Mouse (Mus musculus) ovary, adult 18-20 months (tissue): ENCODE results near the gene Zfp512.
"Not testable (repeated sequence)": the region's sequence is repeated elsewhere in the genome, so short reads cannot be mapped to it uniquely, and the experiment has no call there.

Source experiments
- DNase-seq: peaks from one replicate; pipeline ENCODE4 v3.0.0; 2022; ENCODE audit warnings: low spot score, mixed read lengths

The Zfp512 gene

GRCm38 (mm10) chr5:31451878-31452561 lies at the start of gene Zfp512:
Gene Zfp512 (plus strand): TSS chr5:31452431.
- peak; percentile 95 for DNase-seq

GRCm38 (mm10) chr5:31434727-31435126 lies 17.5 kb upstream of the Zfp512 start:
- not testable (repeated sequence) for DNase-seq

GRCm38 (mm10) chr5:31451336-31451735 lies 895 bp upstream of the Zfp512 start:
- no peak for DNase-seq

- no peak for DNase-seq
These were observed 289 bp downstream of the Zfp512 start for GRCm38 (mm10) chr5:31452562-31452878.

GRCm38 (mm10) chr5:31452886-31453410 lies 717 bp downstream of the Zfp512 start:
- DNase-seq = no peak

GRCm38 (mm10) chr5:31467798-31468197 lies 15.6 kb downstream of the Zfp512 start:
- no peak for DNase-seq

GRCm38 (mm10) chr5:31469711-31470110 lies 17.5 kb downstream of the Zfp512 start:
- no peak for DNase-seq

GRCm38 (mm10) chr5:31470334-31470733 lies 18.1 kb downstream of the Zfp512 start:
- DNase-seq = no peak

- DNase-seq = no peak
These were observed 28.3 kb downstream of the Zfp512 start for GRCm38 (mm10) chr5:31480536-31480935.

GRCm38 (mm10) chr5:31485440-31485839 lies 33.2 kb downstream of the Zfp512 start, which contains the start of gene 4930548H24Rik:
Gene 4930548H24Rik (plus strand): TSS chr5:31485740.
- no peak for DNase-seq

GRCm38 (mm10) chr5:31487889-31488288 lies 35.7 kb downstream of the Zfp512 start:
- no peak for DNase-seq

- DNase-seq = no peak
These were observed 37.0 kb downstream of the Zfp512 start for GRCm38 (mm10) chr5:31489116-31489769.

- no peak for DNase-seq
These were observed 39.8 kb downstream of the Zfp512 start for GRCm38 (mm10) chr5:31492031-31492430.

GRCm38 (mm10) chr5:31494513-31495297 lies 42.5 kb downstream of the Zfp512 start, which contains the start of gene Gpn1:
Gene Gpn1 (plus strand): TSS chr5:31494741.
- peak; percentile 81 for DNase-seq

- no peak for DNase-seq
These were observed 52.6 kb downstream of the Zfp512 start for GRCm38 (mm10) chr5:31504843-31505242.

GRCm38 (mm10) chr5:31512481-31512880 lies 60.2 kb downstream of the Zfp512 start:
- DNase-seq = no peak

GRCm38 (mm10) chr5:31520556-31520955 lies 68.3 kb downstream of the Zfp512 start:
- no peak for DNase-seq

GRCm38 (mm10) chr5:31526354-31527116 lies 74.3 kb downstream of the Zfp512 start, which contains the start of gene Slc4a1ap:
Gene Slc4a1ap (plus strand): TSS chr5:31526995.
- peak; percentile 28 for DNase-seq

- no peak for DNase-seq
These were observed 75.0 kb downstream of the Zfp512 start for GRCm38 (mm10) chr5:31527117-31527680.

- DNase-seq = not testable (repeated sequence)
These were observed 75.5 kb downstream of the Zfp512 start, which contains the start of gene Supt7l for GRCm38 (mm10) chr5:31527707-31528106. Gene Supt7l (minus strand): TSS chr5:31527807.

GRCm38 (mm10) chr5:31528560-31528959 lies 76.3 kb downstream of the Zfp512 start:
- DNase-seq = no peak
